Mouse (Mus musculus) G1E (cell line): ENCODE results near the gene Macrod2. TPM values are rescaled to one million over a fixed set of nuclear protein-coding genes. Genes with fewer than 3 reads are reported as not detected.

Source experiments
- ATAC-seq: 2 replicates; pipeline ENCODE4 v1.8.0; 2016; ENCODE audit warnings: mild to moderate bottlenecking; ENCODE audit not compliant: insufficient number of reproducible peaks, poor library complexity, low FRiP score, severe bottlenecking; ENCODE audit errors: extremely low read depth
- DNase-seq: peaks from one replicate; pipeline ENCODE4 v3.0.0; 2012; ENCODE audit warnings: low spot score
- H3K27me3 ChIP-seq: 2 replicates; pipeline ENCODE4 v1.6.1; 2012; ENCODE audit warnings: mild to moderate bottlenecking, low read length, inconsistent platforms; ENCODE audit not compliant: insufficient read depth
- H3K36me3 ChIP-seq: replicated peaks from 2 replicates; pipeline ENCODE3; 2012; ENCODE audit warnings: mild to moderate bottlenecking, inconsistent platforms
- H3K4me1 ChIP-seq: 2 replicates; pipeline ENCODE4 v1.6.1; 2012; ENCODE audit warnings: low read depth, low read length, inconsistent platforms, mixed read lengths; ENCODE audit not compliant: insufficient read depth
- H3K4me3 ChIP-seq: 2 replicates; pipeline ENCODE4 v1.5.1; 2012; ENCODE audit warnings: low read depth, mild to moderate bottlenecking, inconsistent platforms, low read length, moderate library complexity, mixed read lengths
- H3K9me3 ChIP-seq: replicated peaks from 2 replicates; pipeline ENCODE4 v1.6.1; 2012; ENCODE audit warnings: inconsistent platforms
- CTCF ChIP-seq: IDR thresholded peaks from 2 replicates; pipeline ENCODE4 v1.5.1; 2012; ENCODE audit warnings: low read depth, low read length, inconsistent platforms, mixed read lengths
- GATA1 ChIP-seq: IDR thresholded peaks from 2 replicates; pipeline ENCODE4 v1.6.1; 2012; ENCODE audit warnings: borderline replicate concordance, low read length, inconsistent platforms, mixed read lengths
- GATA2 ChIP-seq: IDR thresholded peaks from 2 replicates; pipeline ENCODE4 v1.6.1; 2012; ENCODE audit warnings: low read depth, low read length, inconsistent platforms, borderline replicate concordance
- POLR2AphosphoS5 ChIP-seq: IDR thresholded peaks from 2 replicates; pipeline ENCODE4 v1.6.1; 2012; ENCODE audit warnings: low read depth, low read length, inconsistent platforms; ENCODE audit not compliant: insufficient replicate concordance
- TAL1 ChIP-seq: conservative IDR thresholded peaks from 2 replicates; pipeline ENCODE4 v1.6.1; 2012; ENCODE audit warnings: low read depth, low read length, inconsistent platforms, mixed read lengths
- polyA plus RNA-seq: library from polyadenylated mRNA; stranded (reverse); fragments of >175 nt; gene quantifications from 2 replicates; pipeline ENCODE4 v1.2.3, GENCODE M21; 2012
- total RNA-seq, 2 experiments: library from RNA; stranded (forward) in 1 of 2; stranded (reverse) in 1 of 2; fragments of 200-1000 nt in 1 of 2; fragments of >200 nt in 1 of 2; fragmentation: Nextera tagmentation in 1 of 2; gene quantifications; 2 replicates each; pipeline ENCODE4 v1.2.3; 2014 to 2017

Macrod2 gene
- total and polyA plus RNA-seq, 3 experiments: 0.38 TPM; not detected in 2

DNA sequence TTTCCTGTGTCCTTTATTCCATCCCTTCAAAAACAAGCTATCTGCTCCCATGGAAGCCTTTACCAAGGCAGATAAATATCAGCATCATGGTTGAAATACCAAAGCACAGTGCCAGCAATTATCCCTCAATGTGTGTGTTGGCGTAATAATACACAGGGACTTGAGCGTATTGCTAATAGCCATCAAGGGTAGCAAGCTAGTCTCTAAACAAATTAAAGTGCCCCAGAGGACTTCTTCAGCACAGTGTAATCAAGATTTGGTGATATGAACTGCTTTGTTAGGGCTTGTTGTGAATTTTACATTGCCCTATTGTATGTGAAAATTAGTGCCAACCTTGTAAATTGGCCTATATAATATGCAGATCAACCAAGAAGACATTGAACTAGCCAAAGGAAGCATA lies 201.8 kb downstream of the Macrod2 start:
- ATAC-seq: no peak
- Histone ChIP-seq H3K9me3 (no peaks in the 10 kb centered on the region), H3K27me3 (no peaks in the 10 kb centered on the region), H3K4me3 (no peak overlapping the region), H3K36me3 (no peaks in the 10 kb centered on the region), H3K4me1 (no peaks in the 10 kb centered on the region)
- TF ChIP-seq TAL1: no peak
- TF ChIP-seq GATA1: no peak
- TF ChIP-seq CTCF: no peak
- TF ChIP-seq GATA2: no peak
- TF ChIP-seq POLR2AphosphoS5: no peak
- no peak for DNase-seq

DNA sequence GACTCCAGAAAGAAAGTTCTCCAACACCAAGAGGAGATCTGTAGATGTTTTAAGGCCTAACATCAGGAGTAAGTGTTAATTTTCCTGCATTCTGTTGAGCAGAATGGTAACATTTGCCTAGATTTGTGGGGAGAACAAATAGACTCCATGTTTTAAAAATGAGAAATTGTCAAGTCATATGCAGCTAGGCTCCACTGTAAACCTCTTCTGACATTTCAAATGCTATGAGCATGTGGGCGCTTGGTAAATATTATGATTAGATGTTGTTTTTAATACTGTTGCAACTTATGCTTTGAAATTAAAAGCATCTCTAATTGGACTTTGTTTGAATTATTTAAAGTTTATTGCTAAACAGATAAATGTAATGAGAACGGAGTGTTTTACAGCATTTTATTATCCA lies 220.3 kb downstream of the Macrod2 start:
- H3K36me3 ChIP-seq: no peaks in the 10 kb centered on the region
- H3K4me3 ChIP-seq: no peak overlapping the region
- no peak for ATAC-seq
- no peaks in the 10 kb centered on the region for H3K4me1 ChIP-seq
- TF ChIP-seq GATA2: no peak
- no peak for TF ChIP-seq GATA1
- no peak for TF ChIP-seq CTCF
- no peak for TF ChIP-seq POLR2AphosphoS5
- no peak for TF ChIP-seq TAL1
- H3K27me3 ChIP-seq: no peaks in the 10 kb centered on the region
- no peak for DNase-seq
- no peaks in the 10 kb centered on the region for H3K9me3 ChIP-seq

DNA sequence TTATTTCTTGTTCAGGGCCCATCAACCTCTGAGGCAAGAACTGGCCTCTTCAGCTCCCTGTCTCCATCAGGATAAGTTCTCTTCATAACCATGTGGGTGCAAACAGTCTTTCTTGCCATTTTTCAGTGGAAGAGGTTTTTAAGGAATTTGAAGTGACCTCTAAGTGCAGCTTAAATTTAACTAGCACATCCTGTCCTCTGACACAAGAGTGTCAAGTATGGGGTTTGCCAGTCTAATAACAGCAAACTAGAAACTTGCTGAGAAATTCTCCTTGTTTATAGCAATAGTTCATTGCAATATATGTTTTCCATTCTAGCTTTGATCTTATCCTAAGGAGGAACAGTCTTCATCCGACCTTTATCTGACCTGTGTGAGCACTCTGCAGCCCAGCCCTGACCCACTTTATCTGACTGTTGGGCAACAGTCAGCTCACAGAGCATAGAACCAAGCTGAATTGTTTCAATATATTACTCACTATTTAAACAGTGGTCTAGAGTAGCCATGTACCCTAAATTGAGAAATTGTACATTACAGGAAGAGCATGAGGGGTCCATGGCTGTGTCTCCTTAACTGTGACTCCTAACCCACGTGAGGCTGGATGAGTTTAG lies 226.7 kb downstream of the Macrod2 start:
- Histone ChIP-seq H3K9me3 (no peaks in the 10 kb centered on the region), H3K4me3 (no peak overlapping the region), H3K4me1 (no peaks in the 10 kb centered on the region), H3K36me3 (no peaks in the 10 kb centered on the region), H3K27me3 (no peaks in the 10 kb centered on the region)
- no peak for TF ChIP-seq TAL1
- TF ChIP-seq CTCF: no peak
- TF ChIP-seq POLR2AphosphoS5: no peak
- no peak for TF ChIP-seq GATA1
- TF ChIP-seq GATA2: no peak
- DNase-seq (no peak), ATAC-seq (no peak)

DNA sequence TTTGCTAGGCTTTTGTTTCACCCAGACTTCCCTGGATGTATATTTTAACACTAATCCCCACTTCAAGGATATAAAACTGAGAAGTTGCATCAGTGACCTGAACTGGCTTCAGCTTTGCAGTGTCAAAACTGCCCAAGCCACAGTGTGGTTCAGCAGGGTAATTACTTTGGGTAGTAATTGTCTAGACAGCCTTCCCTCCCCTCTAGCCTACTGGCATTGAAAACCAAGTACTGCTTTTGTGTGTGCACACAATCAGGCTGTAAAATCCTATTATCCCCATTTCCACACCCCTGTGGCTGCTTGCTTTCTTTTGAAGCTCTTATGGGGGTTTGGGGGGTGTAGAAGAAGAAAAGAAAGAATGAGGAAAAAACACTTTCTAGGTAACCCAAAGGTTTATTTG lies 258.4 kb downstream of the Macrod2 start:
- no peak for TF ChIP-seq TAL1
- TF ChIP-seq POLR2AphosphoS5: no peak
- no peak for TF ChIP-seq GATA2
- no peak for TF ChIP-seq CTCF
- TF ChIP-seq GATA1: no peak
- no peaks in the 10 kb centered on the region for H3K27me3 ChIP-seq
- DNase-seq (no peak), ATAC-seq (no peak)
- no peak overlapping the region for H3K4me3 ChIP-seq
- H3K9me3 ChIP-seq: no peaks in the 10 kb centered on the region
- H3K4me1 ChIP-seq: no peaks in the 10 kb centered on the region
- H3K36me3 ChIP-seq: no peaks in the 10 kb centered on the region

DNA sequence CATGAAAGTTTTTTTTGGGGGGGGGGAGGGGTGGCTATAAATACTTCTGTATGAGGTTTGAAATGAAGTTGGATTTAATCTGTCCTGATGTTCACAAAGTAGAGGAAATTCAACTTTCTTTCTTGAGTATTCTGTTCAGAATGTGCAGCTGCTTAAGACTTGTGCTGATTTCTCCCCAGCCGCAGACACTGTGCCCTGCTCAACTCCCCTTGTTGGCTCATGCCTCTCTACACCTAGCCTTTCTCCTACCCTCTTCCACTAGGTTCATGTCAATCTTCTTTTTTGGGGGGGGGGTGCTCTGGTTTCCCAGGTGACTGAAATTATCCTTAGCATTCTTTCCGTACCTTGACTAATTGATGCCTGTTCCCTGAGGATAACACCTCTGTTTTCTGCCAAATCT lies 258.9 kb downstream of the Macrod2 start:
- no peak for DNase-seq
- no peak for ATAC-seq
- Histone ChIP-seq H3K4me3 (no peak overlapping the region), H3K4me1 (no peaks in the 10 kb centered on the region), H3K36me3 (no peaks in the 10 kb centered on the region), H3K9me3 (no peaks in the 10 kb centered on the region), H3K27me3 (no peaks in the 10 kb centered on the region)
- no peak for TF ChIP-seq GATA1
- no peak for TF ChIP-seq GATA2
- TF ChIP-seq POLR2AphosphoS5: no peak
- TF ChIP-seq TAL1: no peak
- TF ChIP-seq CTCF: no peak

DNA sequence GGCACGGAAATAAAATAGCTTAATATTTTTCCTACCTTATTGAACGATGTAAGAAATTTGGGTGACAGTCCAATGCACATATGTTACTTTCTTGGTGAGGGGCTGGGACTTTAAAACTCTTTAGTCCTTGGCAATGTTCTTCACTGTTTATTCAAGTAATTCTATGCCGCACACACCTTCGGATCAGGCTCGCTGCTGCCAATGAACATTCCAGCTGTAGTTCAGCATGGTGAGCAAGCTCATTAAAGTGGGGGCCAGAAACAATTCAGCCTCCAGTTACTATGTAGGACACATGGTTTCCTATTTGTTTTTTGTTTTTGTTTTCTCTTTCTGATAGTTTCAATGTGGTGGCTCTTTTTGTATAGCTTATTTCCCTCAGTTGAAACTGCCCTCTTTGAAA lies 267.6 kb downstream of the Macrod2 start:
- ATAC-seq (no peak), DNase-seq (no peak)
- Histone ChIP-seq H3K36me3 (no peaks in the 10 kb centered on the region), H3K9me3 (peaks cover 6% of the 10 kb centered on the region; the same call in 1 of the 2 replicates), H3K4me3 (no peak overlapping the region), H3K4me1 (no peaks in the 10 kb centered on the region), H3K27me3 (no peaks in the 10 kb centered on the region)
- TF ChIP-seq GATA1: no peak
- TF ChIP-seq GATA2: no peak
- TF ChIP-seq TAL1: no peak
- TF ChIP-seq POLR2AphosphoS5: no peak
- TF ChIP-seq CTCF: no peak

DNA sequence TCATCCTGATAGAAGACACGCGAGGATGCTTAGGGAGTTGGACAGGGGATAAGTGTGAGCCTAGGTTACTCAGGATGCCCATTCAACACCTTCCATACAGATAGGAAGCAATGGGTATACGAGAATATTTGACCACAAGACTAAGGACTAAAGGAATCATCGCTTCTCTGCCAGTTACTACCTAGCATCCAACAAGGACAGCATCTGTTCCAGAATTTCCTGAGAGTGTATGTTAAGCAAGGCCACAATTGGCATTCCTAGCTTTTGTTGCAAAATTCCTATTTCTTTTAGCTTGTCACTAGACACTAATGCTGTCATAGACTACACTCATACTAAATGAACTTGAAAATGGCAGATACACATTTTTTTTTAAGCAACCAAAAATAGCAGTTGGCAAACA lies 269.3 kb downstream of the Macrod2 start:
- Histone ChIP-seq H3K27me3 (no peaks in the 10 kb centered on the region), H3K9me3 (peaks cover 6% of the 10 kb centered on the region; the same call in 1 of the 2 replicates), H3K4me3 (no peak overlapping the region), H3K36me3 (no peaks in the 10 kb centered on the region), H3K4me1 (no peaks in the 10 kb centered on the region)
- ATAC-seq: no peak
- DNase-seq: no peak
- TF ChIP-seq POLR2AphosphoS5 (no peak), GATA2 (no peak), CTCF (no peak), GATA1 (no peak), TAL1 (no peak)
